Mouse (Mus musculus): ENCODE measurements at regions not wholly inside any gene's neighbourhood (a gene's known extent, or its start where the extent isn't known, plus 50 kb on each side); places are given as distances from the start of the nearest gene placed in this dataset.

DNA sequence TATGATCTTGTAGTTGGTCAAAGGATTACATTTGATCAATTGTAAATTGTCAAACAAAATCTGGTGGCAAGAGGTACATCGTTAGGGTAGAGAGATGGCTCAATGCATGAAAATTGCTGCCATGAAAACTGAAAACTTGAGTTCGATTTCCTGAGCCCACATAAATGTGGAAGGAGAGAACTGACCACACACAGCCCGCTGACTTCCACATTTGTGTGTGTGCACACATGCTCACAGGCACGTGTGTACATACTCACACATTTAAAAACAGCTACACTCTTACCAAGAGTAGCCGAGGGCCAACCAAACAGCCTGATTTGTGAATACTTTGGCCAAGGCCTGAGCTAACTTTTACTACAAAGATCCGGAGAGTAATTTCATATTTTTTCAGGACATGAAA is 60.5 kb upstream of the Smg1 start:
- ATAC-seq (replicated peaks; ENCODE audit: insufficient number of reproducible peaks, low FRiP score, low TSS enrichment), result no peak
- 77% methylated on average over 6 of the region's 6 CpGs for WGBS (ENCODE audit: insufficient replicate concordance)

DNA sequence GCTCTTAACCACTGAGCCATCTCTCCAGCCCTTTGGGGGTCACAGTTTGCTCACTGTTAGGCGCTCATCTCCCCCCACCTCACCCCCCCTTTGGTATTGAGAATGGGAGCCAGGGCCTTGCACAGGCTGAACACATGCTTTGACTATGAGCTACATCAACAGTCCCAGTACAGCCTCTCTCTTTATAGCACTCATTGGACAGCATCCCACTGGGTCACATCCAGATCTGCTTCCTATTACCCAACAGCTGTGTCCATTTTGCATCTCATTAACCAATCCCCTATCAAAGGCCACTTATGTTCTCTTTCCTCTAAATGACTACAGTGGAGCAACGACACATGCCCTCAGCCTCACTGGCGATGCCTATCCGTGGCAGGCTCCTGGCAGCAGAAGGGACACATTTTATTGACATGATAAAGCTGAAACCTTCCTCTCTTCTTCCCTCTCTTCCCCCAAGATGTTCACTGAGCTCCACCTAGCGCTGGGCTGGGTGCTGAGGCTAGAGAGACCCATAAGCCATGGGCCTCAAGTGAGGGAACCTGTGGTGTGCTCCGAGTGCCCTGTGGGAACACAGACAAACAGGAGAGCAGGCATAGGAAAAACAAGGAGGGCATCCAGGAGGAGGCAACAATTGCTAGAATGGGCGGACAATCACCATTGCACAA is 57.3 kb upstream of the Smg1 start:
- ATAC-seq (replicated peaks; ENCODE audit: insufficient number of reproducible peaks, low FRiP score, low TSS enrichment), result no peak
- 64% methylated on average over 7 of the region's 7 CpGs for WGBS (ENCODE audit: insufficient replicate concordance)
- no peak overlapping the region for H3K4me3 ChIP-seq (ENCODE audit: low read depth, low read length)
- H3K4me2 ChIP-seq, result no peak overlapping the region
- no peak overlapping the region for H3K9ac ChIP-seq (ENCODE audit: low read depth, low read length)
- no peaks in the 10 kb centered on the region for H3K4me1 ChIP-seq (ENCODE audit: control insufficient read depth, insufficient read depth, low read length)
- no peaks in the 10 kb centered on the region for H3K27me3 ChIP-seq (ENCODE audit: control insufficient read depth, insufficient read depth, low read length)
- H3K9me3 ChIP-seq (replicated peaks; ENCODE audit: control insufficient read depth, low read length), result no peaks in the 10 kb centered on the region
- no peaks in the 10 kb centered on the region for H3K36me3 ChIP-seq (ENCODE audit: control insufficient read depth, insufficient read depth, low read length)
- H3K27ac ChIP-seq (ENCODE audit: low read depth, low read length), result no peak overlapping the region

More for the DNA sequence above, 60.5 kb upstream of the Smg1 start:
- Histone ChIP-seq H3K9me3 (replicated peaks; ENCODE audit: control insufficient read depth, low read length) (no peaks in the 10 kb centered on the region), H3K9ac (ENCODE audit: low read depth, low read length) (no peak overlapping the region), H3K4me1 (ENCODE audit: control insufficient read depth, insufficient read depth, low read length) (no peaks in the 10 kb centered on the region), H3K4me3 (ENCODE audit: low read depth, low read length) (no peak overlapping the region), H3K36me3 (ENCODE audit: control insufficient read depth, insufficient read depth, low read length) (no peaks in the 10 kb centered on the region), H3K27me3 (ENCODE audit: control insufficient read depth, insufficient read depth, low read length) (no peaks in the 10 kb centered on the region), H3K27ac (ENCODE audit: low read depth, low read length) (no peak overlapping the region), H3K4me2 (no peak overlapping the region)

DNA sequence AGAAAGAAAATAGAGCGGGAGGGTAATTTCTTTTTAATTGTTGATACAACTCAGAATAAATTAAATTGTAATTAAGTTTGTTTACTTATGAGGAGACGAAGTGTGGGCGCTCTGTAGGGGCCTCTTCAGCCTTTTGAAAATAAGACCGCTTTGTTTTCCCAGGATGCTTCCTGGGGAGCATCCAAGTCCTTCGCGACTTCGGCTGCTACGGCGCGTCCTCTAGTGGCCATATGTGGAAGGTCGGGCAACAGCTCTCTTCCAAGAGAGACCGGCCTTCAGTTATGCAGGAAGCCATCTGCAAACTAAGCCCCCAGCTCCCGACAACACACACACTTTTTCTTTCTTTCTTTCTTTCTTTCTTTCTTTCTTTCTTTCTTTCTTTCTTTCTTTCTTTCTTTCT is 54.1 kb upstream of the Smg1 start:
- no peak overlapping the region for H3K4me3 ChIP-seq (ENCODE audit: low read depth, low read length)
- no peaks in the 10 kb centered on the region for H3K36me3 ChIP-seq (ENCODE audit: control insufficient read depth, insufficient read depth, low read length)
- no peak overlapping the region for H3K4me2 ChIP-seq
- no peak for ATAC-seq (replicated peaks; ENCODE audit: insufficient number of reproducible peaks, low FRiP score, low TSS enrichment)
- no peak overlapping the region for H3K27ac ChIP-seq (ENCODE audit: low read depth, low read length)
- no peaks in the 10 kb centered on the region for H3K9me3 ChIP-seq (replicated peaks; ENCODE audit: control insufficient read depth, low read length)
- no peaks in the 10 kb centered on the region for H3K4me1 ChIP-seq (ENCODE audit: control insufficient read depth, insufficient read depth, low read length)
- H3K27me3 ChIP-seq (ENCODE audit: control insufficient read depth, insufficient read depth, low read length), result no peaks in the 10 kb centered on the region
- H3K9ac ChIP-seq (ENCODE audit: low read depth, low read length), result no peak overlapping the region
- 5% methylated on average over 13 of the region's 13 CpGs for WGBS (ENCODE audit: insufficient replicate concordance)

DNA sequence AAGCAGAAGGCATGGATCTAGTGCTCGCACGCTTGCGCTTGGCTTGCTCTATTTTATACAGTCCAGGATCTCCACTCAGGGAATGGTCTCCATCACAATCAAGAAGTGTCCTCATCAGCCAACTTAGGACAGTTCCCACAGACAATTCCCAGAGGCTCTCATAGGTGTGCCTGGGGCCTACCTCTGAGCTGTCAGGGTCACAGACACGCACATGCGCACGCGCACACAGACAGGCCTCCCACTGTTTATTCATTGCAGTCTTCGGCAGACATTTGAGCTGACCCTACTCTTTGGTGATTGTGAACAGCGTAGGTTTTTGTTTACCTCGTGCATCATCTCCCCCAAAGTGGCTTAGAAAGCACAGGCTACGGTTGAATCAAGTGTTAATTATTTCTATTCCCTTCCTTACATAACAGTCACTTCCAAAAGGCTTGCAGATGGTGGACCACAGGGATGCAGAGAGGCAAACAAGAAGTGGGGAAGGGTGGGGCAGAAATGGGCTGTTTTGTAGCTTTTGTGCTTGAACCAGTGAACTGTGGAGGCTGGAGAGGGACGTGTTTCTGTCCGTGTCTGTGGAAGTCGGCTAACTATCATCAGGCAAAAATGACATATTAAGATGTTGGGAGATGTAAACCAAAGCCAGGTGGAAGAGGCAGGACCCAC is 53.5 kb upstream of the Smg1 start:
- Histone ChIP-seq H3K4me2 (no peak overlapping the region), H3K4me3 (ENCODE audit: low read depth, low read length) (no peak overlapping the region), H3K9me3 (replicated peaks; ENCODE audit: control insufficient read depth, low read length) (no peaks in the 10 kb centered on the region), H3K27ac (ENCODE audit: low read depth, low read length) (no peak overlapping the region), H3K9ac (ENCODE audit: low read depth, low read length) (0 out of 2 replicates have a peak overlapping the region, but pooled peaks have one; percentile 39), H3K27me3 (ENCODE audit: control insufficient read depth, insufficient read depth, low read length) (no peaks in the 10 kb centered on the region), H3K36me3 (ENCODE audit: control insufficient read depth, insufficient read depth, low read length) (no peaks in the 10 kb centered on the region), H3K4me1 (ENCODE audit: control insufficient read depth, insufficient read depth, low read length) (no peaks in the 10 kb centered on the region)
- ATAC-seq (replicated peaks; ENCODE audit: insufficient number of reproducible peaks, low FRiP score, low TSS enrichment), result no peak
- 71% methylated on average over 14 of the region's 14 CpGs for WGBS (ENCODE audit: insufficient replicate concordance)

DNA sequence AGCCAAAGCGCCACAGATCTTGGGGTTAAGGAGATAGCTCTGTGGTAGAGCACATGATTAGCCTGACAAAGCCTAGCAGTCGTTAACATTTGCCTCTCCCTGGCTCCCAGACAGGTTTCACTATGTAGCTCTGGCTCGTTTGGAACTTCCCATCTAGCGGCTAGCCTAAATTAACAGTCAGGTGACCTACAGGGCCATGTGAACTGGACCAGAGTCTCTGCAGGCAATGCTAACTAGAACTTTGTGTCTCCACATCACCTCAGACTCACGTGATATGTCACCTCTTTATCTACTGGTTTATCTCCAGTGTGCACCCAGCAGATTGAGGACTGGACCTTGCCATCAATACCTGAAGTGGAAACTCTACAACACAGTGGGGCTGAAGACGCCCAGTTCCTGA is 52.4 kb upstream of the Smg1 start:
- no peak overlapping the region for H3K9ac ChIP-seq (ENCODE audit: low read depth, low read length)
- no peak for ATAC-seq (replicated peaks; ENCODE audit: insufficient number of reproducible peaks, low FRiP score, low TSS enrichment)
- no peaks in the 10 kb centered on the region for H3K27me3 ChIP-seq (ENCODE audit: control insufficient read depth, insufficient read depth, low read length)
- no peaks in the 10 kb centered on the region for H3K9me3 ChIP-seq (replicated peaks; ENCODE audit: control insufficient read depth, low read length)
- H3K4me2 ChIP-seq, result no peak overlapping the region
- WGBS (ENCODE audit: insufficient replicate concordance), result 71% methylated on average over 6 of the region's 6 CpGs
- no peak overlapping the region for H3K4me3 ChIP-seq (ENCODE audit: low read depth, low read length)
- H3K4me1 ChIP-seq (ENCODE audit: control insufficient read depth, insufficient read depth, low read length), result no peaks in the 10 kb centered on the region
- no peak overlapping the region for H3K27ac ChIP-seq (ENCODE audit: low read depth, low read length)
- H3K36me3 ChIP-seq (ENCODE audit: control insufficient read depth, insufficient read depth, low read length), result no peaks in the 10 kb centered on the region

DNA sequence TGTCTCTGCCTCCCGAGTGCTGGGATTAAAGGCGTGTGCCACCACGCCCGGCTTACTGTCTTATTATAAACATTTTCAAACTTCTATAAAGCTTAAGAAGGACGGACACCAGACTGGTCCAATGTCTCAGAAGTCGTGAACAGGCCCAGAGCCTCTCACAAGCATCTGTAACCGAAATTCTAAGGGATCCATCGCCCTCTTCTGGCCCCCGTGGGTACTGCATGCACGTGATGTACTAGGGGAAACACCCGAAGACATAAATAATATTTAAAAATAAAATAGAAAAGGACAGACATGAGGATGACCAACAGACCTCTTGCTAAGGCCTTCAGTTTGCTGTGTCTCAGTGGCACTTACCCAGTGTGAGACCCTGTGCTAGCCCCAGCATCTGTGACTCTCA is 51.8 kb upstream of the Smg1 start:
- no peaks in the 10 kb centered on the region for H3K27me3 ChIP-seq (ENCODE audit: control insufficient read depth, insufficient read depth, low read length)
- ATAC-seq (replicated peaks; ENCODE audit: insufficient number of reproducible peaks, low FRiP score, low TSS enrichment), result no peak

DNA sequence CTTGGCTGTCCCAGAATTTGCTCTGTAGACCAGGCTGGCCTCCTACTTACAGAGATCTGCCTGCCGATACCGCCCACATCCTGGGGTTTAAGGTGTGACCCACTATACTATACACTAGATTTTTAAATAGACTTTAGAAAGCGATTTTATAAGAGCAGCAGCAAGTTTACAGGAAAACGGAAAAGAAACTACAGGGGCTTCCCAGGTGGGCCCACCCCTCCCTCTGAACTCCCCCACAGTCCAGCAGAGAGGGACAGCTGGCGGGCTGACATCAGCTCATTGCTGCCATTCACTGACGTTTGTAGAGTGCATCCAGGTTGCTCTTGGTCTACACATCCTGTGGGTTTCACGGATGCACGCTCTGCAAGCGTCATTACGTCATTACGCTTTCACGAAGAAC is 51.2 kb upstream of the Smg1 start:
- H3K27ac ChIP-seq (ENCODE audit: low read depth, low read length), result no peak overlapping the region
- no peaks in the 10 kb centered on the region for H3K27me3 ChIP-seq (ENCODE audit: control insufficient read depth, insufficient read depth, low read length)
- no peaks in the 10 kb centered on the region for H3K4me1 ChIP-seq (ENCODE audit: control insufficient read depth, insufficient read depth, low read length)
- ATAC-seq (replicated peaks; ENCODE audit: insufficient number of reproducible peaks, low FRiP score, low TSS enrichment), result no peak
- H3K4me3 ChIP-seq (ENCODE audit: low read depth, low read length), result no peak overlapping the region
- H3K9me3 ChIP-seq (replicated peaks; ENCODE audit: control insufficient read depth, low read length), result no peaks in the 10 kb centered on the region
- WGBS (ENCODE audit: insufficient replicate concordance), result 89% methylated on average over 12 of the region's 12 CpGs
- H3K36me3 ChIP-seq (ENCODE audit: control insufficient read depth, insufficient read depth, low read length), result no peaks in the 10 kb centered on the region
- H3K4me2 ChIP-seq, result no peak overlapping the region
- H3K9ac ChIP-seq (ENCODE audit: low read depth, low read length), result no peak overlapping the region

More for the DNA sequence above, 51.8 kb upstream of the Smg1 start:
- Histone ChIP-seq H3K4me2 (no peak overlapping the region), H3K27ac (ENCODE audit: low read depth, low read length) (no peak overlapping the region), H3K9ac (ENCODE audit: low read depth, low read length) (no peak overlapping the region), H3K9me3 (replicated peaks; ENCODE audit: control insufficient read depth, low read length) (no peaks in the 10 kb centered on the region), H3K4me1 (ENCODE audit: control insufficient read depth, insufficient read depth, low read length) (no peaks in the 10 kb centered on the region), H3K4me3 (ENCODE audit: low read depth, low read length) (no peak overlapping the region), H3K36me3 (ENCODE audit: control insufficient read depth, insufficient read depth, low read length) (no peaks in the 10 kb centered on the region)
- WGBS (ENCODE audit: insufficient replicate concordance), result 74% methylated on average over 11 of the region's 11 CpGs

All from heart, embryonic 11.5 days (tissue).